Mouse (Mus musculus): ENCODE measurements around the gene Dusp5. TPM values are rescaled to one million over a fixed set of nuclear protein-coding genes. Genes with fewer than 3 reads are reported as not detected.
A peak's percentile ranks its signal among the peaks of the same experiment; 100 is the strongest.

Dusp5 gene
- total and polyA plus RNA-seq, 2 experiments from 2014 or later, result 9.6 to 20.8 TPM

DNA sequence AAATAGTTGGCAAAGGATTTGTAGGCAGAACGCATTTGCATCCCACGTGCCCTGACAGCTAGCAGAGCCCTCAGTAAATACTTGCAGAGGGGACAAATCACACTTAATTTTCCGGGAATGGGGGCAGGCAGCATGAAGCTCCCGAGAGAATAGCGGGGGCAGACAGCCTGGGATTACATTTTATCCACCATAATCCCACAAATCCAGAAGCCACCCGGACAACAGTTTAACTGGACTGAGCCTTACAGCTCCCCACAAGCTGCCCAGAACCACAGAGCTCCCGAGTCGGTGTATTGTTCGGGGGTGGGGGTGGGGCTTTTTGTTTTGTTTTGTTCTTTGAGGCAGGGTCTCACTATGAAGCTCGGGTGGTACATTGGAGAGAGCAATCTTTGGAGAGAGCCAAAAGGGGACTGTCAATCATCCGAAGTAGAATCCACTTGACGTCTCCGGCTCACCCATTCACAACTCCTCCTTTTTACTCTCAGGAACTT, 733 bp upstream of the Dusp5 start:
- ATAC-seq (ENCODE audit: insufficient read depth, low read depth), result peak; percentile 3; the same call in 1 of the 2 replicates
- 4% methylated on average over 13 of the region's 13 CpGs for WGBS

DNA sequence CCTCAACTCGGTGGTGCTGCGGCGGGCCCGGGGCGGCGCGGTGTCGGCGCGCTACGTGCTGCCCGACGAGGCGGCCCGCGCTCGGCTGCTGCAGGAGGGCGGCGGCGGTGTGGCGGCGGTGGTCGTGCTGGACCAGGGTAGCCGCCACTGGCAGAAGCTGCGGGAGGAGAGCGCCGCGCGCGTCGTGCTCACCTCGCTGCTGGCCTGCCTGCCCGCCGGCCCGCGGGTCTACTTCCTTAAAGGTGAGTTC, 471 bp downstream of the Dusp5 start:
- Histone ChIP-seq H3K9ac (replicated peaks; ENCODE audit: low read depth, low read length) (peak overlapping the region; percentile 71), H3K27me3 (ENCODE audit: control insufficient read depth, insufficient read depth, low read length) (no peaks in the 10 kb centered on the region), H3K4me3 (ENCODE audit: low read depth, low read length) (peak overlapping the region; percentile 71), H3K4me2 (ENCODE audit: low read depth, low read length) (peak overlapping the region; percentile 86), H3K9me3 (replicated peaks; ENCODE audit: control insufficient read depth, low read length) (no peaks in the 10 kb centered on the region), H3K36me3 (replicated peaks; ENCODE audit: control insufficient read depth, insufficient read depth, low read length) (peaks cover 9% of the 10 kb centered on the region), H3K27ac (ENCODE audit: low read depth) (peak overlapping the region; percentile 75), H3K4me1 (ENCODE audit: control insufficient read depth, insufficient read depth) (peaks cover 32% of the 10 kb centered on the region)
- no peak for TF ChIP-seq CTCF (IDR thresholded peaks at IDR 0.05; ENCODE audit: low read depth)
- no peak for TF ChIP-seq EP300 (IDR thresholded peaks at IDR 0.05; ENCODE audit: low read depth)
- ATAC-seq (ENCODE audit: insufficient read depth, low read depth) (no peak), DNase-seq (ENCODE audit: low spot score) (no peak)
- 0% methylated on average over 36 of the region's 36 CpGs for WGBS

More for the DNA sequence above, 733 bp upstream of the Dusp5 start:
- peak overlapping the region; percentile 71 for H3K4me3 ChIP-seq (ENCODE audit: low read depth, low read length)
- no peak for DNase-seq (ENCODE audit: low spot score)
- no peaks in the 10 kb centered on the region for H3K36me3 ChIP-seq (replicated peaks; ENCODE audit: control insufficient read depth, insufficient read depth, low read length)
- H3K4me2 ChIP-seq (ENCODE audit: low read depth, low read length), result peak overlapping the region; percentile 86
- TF ChIP-seq CTCF (IDR thresholded peaks at IDR 0.05; ENCODE audit: low read depth) (no peak), EP300 (IDR thresholded peaks at IDR 0.05; ENCODE audit: low read depth) (no peak)
- H3K4me1 ChIP-seq (ENCODE audit: control insufficient read depth, insufficient read depth), result peaks cover 32% of the 10 kb centered on the region
- H3K27ac ChIP-seq (ENCODE audit: low read depth), result peak overlapping the region; percentile 75; the same call in 1 of the 2 replicates
- H3K9ac ChIP-seq (replicated peaks; ENCODE audit: low read depth, low read length), result peak overlapping the region; percentile 71
- no peaks in the 10 kb centered on the region for H3K9me3 ChIP-seq (replicated peaks; ENCODE audit: control insufficient read depth, low read length)
- H3K27me3 ChIP-seq (ENCODE audit: control insufficient read depth, insufficient read depth, low read length), result no peaks in the 10 kb centered on the region

DNA sequence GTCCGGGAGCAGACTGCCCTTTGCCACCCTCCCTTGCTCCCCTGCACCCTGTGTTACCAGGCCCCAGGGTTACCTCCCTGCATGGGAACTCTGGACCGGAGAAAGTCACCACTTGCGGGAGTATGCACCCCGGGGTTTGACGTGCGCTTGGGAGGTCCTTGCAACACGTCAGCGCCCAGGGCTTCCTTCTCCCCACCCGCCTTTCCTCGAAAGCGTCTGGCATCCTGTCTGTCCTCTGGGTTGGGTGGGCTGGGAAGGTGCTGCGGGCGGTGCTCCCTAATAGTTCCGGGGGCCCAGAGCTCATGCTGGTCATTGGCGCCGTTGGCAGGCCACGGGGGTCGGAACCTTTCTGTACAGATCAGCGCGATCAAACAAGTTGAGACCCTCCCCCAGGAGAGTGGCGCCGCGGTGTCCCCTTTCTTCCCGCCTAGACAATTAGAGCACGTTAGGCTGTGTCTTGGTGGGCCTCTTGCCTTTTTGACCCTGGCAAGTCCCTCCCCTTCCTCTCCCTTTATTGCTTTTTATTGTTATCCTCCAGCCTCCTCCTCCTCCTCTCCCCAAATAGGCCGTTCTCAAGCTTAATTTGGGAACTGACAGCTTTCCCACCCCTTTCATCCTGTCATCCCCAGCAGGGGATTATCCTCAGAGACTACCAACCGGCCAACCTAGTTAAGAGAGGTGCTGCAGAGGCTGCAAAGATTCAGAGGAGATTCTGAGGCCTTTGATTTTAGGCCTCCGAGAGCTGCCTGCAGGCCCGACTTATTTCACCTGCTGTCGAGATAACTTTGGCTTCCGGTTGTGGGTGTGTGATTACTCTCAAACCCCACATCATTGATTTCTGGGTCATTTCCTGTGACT, 1.0 kb downstream of the Dusp5 start:
- TF ChIP-seq EP300 (IDR thresholded peaks at IDR 0.05; ENCODE audit: low read depth) (no peak), CTCF (IDR thresholded peaks at IDR 0.05; ENCODE audit: low read depth) (no peak)
- Histone ChIP-seq H3K9ac (replicated peaks; ENCODE audit: low read depth, low read length) (peak overlapping the region; percentile 71), H3K9me3 (replicated peaks; ENCODE audit: control insufficient read depth, low read length) (no peaks in the 10 kb centered on the region), H3K4me3 (ENCODE audit: low read depth, low read length) (peak overlapping the region; percentile 71), H3K27me3 (ENCODE audit: control insufficient read depth, insufficient read depth, low read length) (no peaks in the 10 kb centered on the region), H3K4me1 (ENCODE audit: control insufficient read depth, insufficient read depth) (peaks cover 32% of the 10 kb centered on the region), H3K36me3 (replicated peaks; ENCODE audit: control insufficient read depth, insufficient read depth, low read length) (peaks cover 15% of the 10 kb centered on the region), H3K4me2 (ENCODE audit: low read depth, low read length) (peak overlapping the region; percentile 86), H3K27ac (ENCODE audit: low read depth) (peak overlapping the region; percentile 75)
- ATAC-seq (ENCODE audit: insufficient read depth, low read depth) (peak; percentile 7; the same call in 1 of the 2 replicates), DNase-seq (ENCODE audit: low spot score) (peak; percentile 21)
- 7% methylated on average over 31 of the region's 31 CpGs for WGBS

DNA sequence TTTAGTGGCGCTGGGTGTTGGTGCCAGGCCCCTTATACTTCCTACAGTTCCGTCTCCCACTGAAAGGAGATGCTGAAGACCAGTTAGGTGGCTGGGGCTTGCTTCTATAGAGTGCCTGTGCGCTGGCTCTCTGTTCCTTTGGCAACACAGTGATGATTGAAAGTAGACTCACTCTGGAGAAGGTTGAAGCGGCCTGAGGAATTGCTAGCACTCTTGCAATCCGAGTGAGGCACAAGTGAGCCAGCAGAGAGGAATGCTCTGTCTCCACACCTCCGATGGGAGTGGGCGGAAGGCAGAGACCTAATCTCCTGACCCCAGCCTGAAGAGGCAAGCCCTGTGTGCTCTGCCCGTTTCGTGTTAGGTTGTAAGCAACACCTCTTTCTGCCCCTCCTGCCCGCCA, 2.5 kb downstream of the Dusp5 start:
- peak overlapping the region; percentile 14 for H3K27ac ChIP-seq (ENCODE audit: low read depth)
- no peaks in the 10 kb centered on the region for H3K27me3 ChIP-seq (ENCODE audit: control insufficient read depth, insufficient read depth, low read length)
- H3K36me3 ChIP-seq (replicated peaks; ENCODE audit: control insufficient read depth, insufficient read depth, low read length), result peaks cover 20% of the 10 kb centered on the region
- peak overlapping the region; percentile 11; the same call in 1 of the 2 replicates for H3K4me3 ChIP-seq (ENCODE audit: low read depth, low read length)
- no peak overlapping the region for H3K9ac ChIP-seq (replicated peaks; ENCODE audit: low read depth, low read length)
- 43% methylated on average over 10 of the region's 10 CpGs for WGBS
- TF ChIP-seq EP300 (IDR thresholded peaks at IDR 0.05; ENCODE audit: low read depth), result no peak
- H3K4me2 ChIP-seq (ENCODE audit: low read depth, low read length), result peak overlapping the region; percentile 86
- H3K9me3 ChIP-seq (replicated peaks; ENCODE audit: control insufficient read depth, low read length), result no peaks in the 10 kb centered on the region
- H3K4me1 ChIP-seq (ENCODE audit: control insufficient read depth, insufficient read depth), result peaks cover 32% of the 10 kb centered on the region
- ATAC-seq (ENCODE audit: insufficient read depth, low read depth) (no peak), DNase-seq (ENCODE audit: low spot score) (no peak)

- Histone ChIP-seq H3K4me1 (ENCODE audit: control insufficient read depth, insufficient read depth) (peaks cover 32% of the 10 kb centered on the region), H3K27me3 (ENCODE audit: control insufficient read depth, insufficient read depth, low read length) (no peaks in the 10 kb centered on the region), H3K4me2 (ENCODE audit: low read depth, low read length) (peak overlapping the region; percentile 86), H3K27ac (ENCODE audit: low read depth) (peak overlapping the region; percentile 14), H3K4me3 (ENCODE audit: low read depth, low read length) (peak overlapping the region; percentile 11), H3K36me3 (replicated peaks; ENCODE audit: control insufficient read depth, insufficient read depth, low read length) (peaks cover 20% of the 10 kb centered on the region), H3K9me3 (replicated peaks; ENCODE audit: control insufficient read depth, low read length) (no peaks in the 10 kb centered on the region), H3K9ac (replicated peaks; ENCODE audit: low read depth, low read length) (no peak overlapping the region; the same call in 1 of the 2 replicates)
- ATAC-seq (ENCODE audit: insufficient read depth, low read depth) (no peak), DNase-seq (ENCODE audit: low spot score) (peak; percentile 52)
- WGBS, result 16% methylated on average over 6 of the region's 6 CpGs
- no peak for TF ChIP-seq CTCF (IDR thresholded peaks at IDR 0.05; ENCODE audit: low read depth)
- no peak for TF ChIP-seq EP300 (IDR thresholded peaks at IDR 0.05; ENCODE audit: low read depth)
Measured at GRCm38 (mm10) chr19:53532021-53532420, 3.1 kb downstream of the Dusp5 start.

All from heart, postnatal 0 days (tissue).